Mouse (Mus musculus) G1E (cell line): ENCODE measurements around the gene Alg14. TPM values are rescaled to one million over a fixed set of nuclear protein-coding genes. Genes with fewer than 3 reads are reported as not detected.

Experiments used
- ATAC-seq: 2 replicates; pipeline ENCODE4 v1.8.0; 2016; ENCODE audit warnings: mild to moderate bottlenecking; ENCODE audit not compliant: insufficient number of reproducible peaks, poor library complexity, low FRiP score, severe bottlenecking; ENCODE audit errors: extremely low read depth
- DNase-seq: peaks from one replicate; pipeline ENCODE4 v3.0.0; 2012; ENCODE audit warnings: low spot score
- H3K27me3 ChIP-seq: 2 replicates; pipeline ENCODE4 v1.6.1; 2012; ENCODE audit warnings: mild to moderate bottlenecking, low read length, inconsistent platforms; ENCODE audit not compliant: insufficient read depth
- H3K36me3 ChIP-seq: replicated peaks from 2 replicates; pipeline ENCODE3; 2012; ENCODE audit warnings: mild to moderate bottlenecking, inconsistent platforms
- H3K4me1 ChIP-seq: 2 replicates; pipeline ENCODE4 v1.6.1; 2012; ENCODE audit warnings: low read depth, low read length, inconsistent platforms, mixed read lengths; ENCODE audit not compliant: insufficient read depth
- H3K4me3 ChIP-seq: 2 replicates; pipeline ENCODE4 v1.5.1; 2012; ENCODE audit warnings: low read depth, mild to moderate bottlenecking, inconsistent platforms, low read length, moderate library complexity, mixed read lengths
- H3K9me3 ChIP-seq: replicated peaks from 2 replicates; pipeline ENCODE4 v1.6.1; 2012; ENCODE audit warnings: inconsistent platforms
- CTCF ChIP-seq: IDR thresholded peaks from 2 replicates; pipeline ENCODE4 v1.5.1; 2012; ENCODE audit warnings: low read depth, low read length, inconsistent platforms, mixed read lengths
- GATA1 ChIP-seq: IDR thresholded peaks from 2 replicates; pipeline ENCODE4 v1.6.1; 2012; ENCODE audit warnings: borderline replicate concordance, low read length, inconsistent platforms, mixed read lengths
- GATA2 ChIP-seq: IDR thresholded peaks from 2 replicates; pipeline ENCODE4 v1.6.1; 2012; ENCODE audit warnings: low read depth, low read length, inconsistent platforms, borderline replicate concordance
- POLR2AphosphoS5 ChIP-seq: IDR thresholded peaks from 2 replicates; pipeline ENCODE4 v1.6.1; 2012; ENCODE audit warnings: low read depth, low read length, inconsistent platforms; ENCODE audit not compliant: insufficient replicate concordance
- TAL1 ChIP-seq: conservative IDR thresholded peaks from 2 replicates; pipeline ENCODE4 v1.6.1; 2012; ENCODE audit warnings: low read depth, low read length, inconsistent platforms, mixed read lengths
- polyA plus RNA-seq: library from polyadenylated mRNA; stranded (reverse); fragments of >175 nt; gene quantifications from 2 replicates; pipeline ENCODE4 v1.2.3, GENCODE M21; 2012
- total RNA-seq, 2 experiments: library from RNA; stranded (forward) in 1 of 2; stranded (reverse) in 1 of 2; fragments of 200-1000 nt in 1 of 2; fragments of >200 nt in 1 of 2; fragmentation: Nextera tagmentation in 1 of 2; gene quantifications; 2 replicates each; pipeline ENCODE4 v1.2.3; 2014 to 2017

Gene Alg14
- total and polyA plus RNA-seq, 3 experiments: 3.5 to 29.9 (median 9.2) TPM

DNA sequence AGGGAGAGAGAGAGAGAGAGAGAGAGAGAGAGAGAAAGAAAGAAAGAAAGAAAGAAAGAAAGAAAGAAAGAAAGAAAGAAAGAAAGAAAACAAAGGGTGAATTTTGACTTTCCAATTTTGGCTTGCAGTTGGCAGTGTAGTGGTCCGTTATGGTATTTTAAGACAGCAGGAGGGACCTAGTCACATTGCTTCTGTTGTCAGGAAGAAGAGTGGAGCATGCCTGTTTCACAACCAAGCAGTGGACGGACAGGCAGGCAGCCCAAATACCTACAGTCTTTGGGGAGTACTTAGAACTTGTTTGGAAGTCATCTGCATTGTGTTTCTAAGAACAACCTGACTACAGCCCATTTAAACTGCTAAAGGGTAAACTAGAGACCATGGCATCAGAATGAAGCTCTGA is 47.1 kb downstream of the Alg14 start:
- TF ChIP-seq TAL1: no peak
- TF ChIP-seq GATA1: no peak
- TF ChIP-seq GATA2: no peak
- no peak for TF ChIP-seq POLR2AphosphoS5
- TF ChIP-seq CTCF: no peak
- no peaks in the 10 kb centered on the region for H3K4me1 ChIP-seq
- peaks cover 24% of the 10 kb centered on the region for H3K36me3 ChIP-seq
- ATAC-seq (no peak), DNase-seq (no peak)
- H3K27me3 ChIP-seq: no peaks in the 10 kb centered on the region
- H3K9me3 ChIP-seq: no peaks in the 10 kb centered on the region
- no peak overlapping the region for H3K4me3 ChIP-seq

DNA sequence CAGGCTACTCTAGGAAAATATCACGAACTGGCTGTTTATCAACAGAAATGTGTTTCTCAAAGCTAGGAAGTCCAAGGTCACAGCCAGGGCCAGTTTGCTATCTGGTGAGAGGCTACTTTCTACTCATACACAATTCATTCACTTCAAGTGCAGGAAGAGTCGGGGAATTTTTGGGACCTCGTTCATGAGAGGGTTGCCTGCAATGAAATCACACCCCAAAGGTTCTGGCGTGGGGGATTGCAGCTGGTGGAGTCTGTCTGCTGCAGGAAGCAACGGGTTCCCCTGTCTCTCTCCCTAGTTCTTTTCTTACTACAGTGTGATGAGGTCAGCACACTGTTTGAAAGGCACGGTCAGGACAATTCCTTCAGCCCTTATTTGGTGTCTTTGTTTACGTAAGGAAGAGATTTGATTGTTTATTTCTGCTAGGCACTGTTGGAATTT is 48.8 kb downstream of the Alg14 start:
- no peak overlapping the region for H3K4me3 ChIP-seq
- H3K4me1 ChIP-seq: peaks cover 6% of the 10 kb centered on the region; the same call in 1 of the 2 replicates
- no peaks in the 10 kb centered on the region for H3K27me3 ChIP-seq
- peaks cover 20% of the 10 kb centered on the region for H3K36me3 ChIP-seq
- no peaks in the 10 kb centered on the region for H3K9me3 ChIP-seq
- ATAC-seq: no peak
- DNase-seq: no peak
- TF ChIP-seq TAL1 (no peak), GATA2 (no peak)

GRCm38 (mm10) chr3:121343224-121343623 is 51.7 kb downstream of the Alg14 start:
- TF ChIP-seq TAL1 (no peak), POLR2AphosphoS5 (no peak), GATA2 (no peak), GATA1 (no peak), CTCF (no peak)
- H3K9me3 ChIP-seq: no peaks in the 10 kb centered on the region
- DNase-seq (no peak), ATAC-seq (no peak)
- peaks cover 6% of the 10 kb centered on the region; the same call in 1 of the 2 replicates for H3K4me1 ChIP-seq
- peaks cover 24% of the 10 kb centered on the region for H3K36me3 ChIP-seq
- no peaks in the 10 kb centered on the region for H3K27me3 ChIP-seq
- no peak overlapping the region for H3K4me3 ChIP-seq

GRCm38 (mm10) chr3:121344056-121344945 is 52.7 kb downstream of the Alg14 start:
- ATAC-seq (no peak), DNase-seq (no peak)
- TF ChIP-seq GATA1: no peak
- TF ChIP-seq CTCF: no peak
- no peak for TF ChIP-seq POLR2AphosphoS5
- no peak for TF ChIP-seq TAL1
- TF ChIP-seq GATA2: no peak
- Histone ChIP-seq H3K4me1 (peaks cover 6% of the 10 kb centered on the region; the same call in 1 of the 2 replicates), H3K9me3 (no peaks in the 10 kb centered on the region), H3K27me3 (no peaks in the 10 kb centered on the region), H3K36me3 (peaks cover 27% of the 10 kb centered on the region), H3K4me3 (no peak overlapping the region)

DNA sequence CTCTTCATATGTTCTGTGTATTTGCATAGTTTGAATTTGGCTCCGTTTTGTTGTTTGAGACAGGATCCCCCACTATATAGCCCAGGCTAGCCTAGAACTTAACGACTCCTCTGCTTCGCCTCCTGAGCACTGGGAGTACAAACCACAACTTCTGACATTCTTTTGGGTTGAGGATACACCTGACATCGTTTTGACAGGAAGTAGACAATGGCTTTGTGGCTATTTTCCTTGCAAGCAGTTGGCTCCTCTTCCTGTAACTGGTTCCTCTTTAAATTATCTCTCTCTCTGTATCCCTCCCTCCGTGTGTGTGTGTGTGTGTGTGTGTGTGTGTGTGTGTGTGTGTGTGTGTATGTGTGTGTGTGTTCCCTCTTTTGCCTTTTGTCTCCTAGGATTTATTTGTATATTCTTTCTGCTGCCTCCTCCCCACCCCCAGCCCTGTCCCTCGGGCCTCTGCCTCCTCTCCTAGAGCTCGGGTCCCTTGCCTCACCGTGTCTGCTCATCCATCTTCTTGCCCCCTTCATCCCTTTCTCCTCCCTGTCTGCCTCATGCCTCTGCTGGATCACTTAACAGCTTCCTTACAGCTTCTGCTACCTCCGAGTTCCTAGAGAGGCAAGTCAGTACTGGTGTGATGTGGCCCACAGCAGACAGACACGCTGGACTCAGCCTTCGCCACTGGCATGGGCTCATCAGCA is 53.5 kb downstream of the Alg14 start:
- no peak overlapping the region for H3K4me3 ChIP-seq
- H3K36me3 ChIP-seq: peaks cover 33% of the 10 kb centered on the region
- H3K4me1 ChIP-seq: peaks cover 6% of the 10 kb centered on the region; the same call in 1 of the 2 replicates
- no peaks in the 10 kb centered on the region for H3K27me3 ChIP-seq
- ATAC-seq (peak; percentile 22; the same call in 1 of the 2 replicates), DNase-seq (no peak)
- no peaks in the 10 kb centered on the region for H3K9me3 ChIP-seq
- no peak for TF ChIP-seq CTCF
- no peak for TF ChIP-seq TAL1
- no peak for TF ChIP-seq GATA2
- TF ChIP-seq POLR2AphosphoS5: no peak
- TF ChIP-seq GATA1: no peak

DNA sequence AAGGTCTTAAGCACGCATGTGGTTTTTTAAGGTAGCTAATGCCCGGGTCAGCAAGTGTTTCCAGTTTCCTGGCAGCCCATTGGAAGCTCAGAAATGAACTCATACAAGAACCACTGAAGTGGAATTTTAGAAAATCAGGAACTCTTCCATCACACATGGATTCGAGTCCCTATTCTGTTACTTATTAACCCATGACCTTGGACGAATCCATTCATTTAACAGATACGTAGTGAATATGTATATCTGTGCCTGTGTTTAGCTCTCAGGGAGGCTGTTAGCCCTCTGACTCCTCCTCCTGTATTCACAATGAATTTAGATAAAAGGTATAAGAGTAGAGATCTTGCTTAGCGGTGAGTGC is 54.0 kb downstream of the Alg14 start:
- ATAC-seq (no peak), DNase-seq (no peak)
- TF ChIP-seq GATA1 (no peak), CTCF (no peak), GATA2 (no peak), TAL1 (no peak), POLR2AphosphoS5 (no peak)
- peaks cover 36% of the 10 kb centered on the region for H3K36me3 ChIP-seq
- H3K4me1 ChIP-seq: peaks cover 6% of the 10 kb centered on the region; the same call in 1 of the 2 replicates
- H3K9me3 ChIP-seq: no peaks in the 10 kb centered on the region
- H3K27me3 ChIP-seq: no peaks in the 10 kb centered on the region
- no peak overlapping the region for H3K4me3 ChIP-seq
